Mouse (Mus musculus): ENCODE results near the gene Ccdc40. TPM values are rescaled to one million over a fixed set of nuclear protein-coding genes. Genes with fewer than 3 reads are reported as not detected.

Gene Ccdc40
- total RNA-seq, 2 experiments from 2014 or later, result 0.17 to 0.21 TPM

GRCm38 (mm10) chr11:119208870-119209370 lies 19.5 kb upstream of the Ccdc40 start:
- DNase-seq, result no peak

- DNase-seq, result peak; percentile 86 to 87
Measured at GRCm38 (mm10) chr11:119209371-119210025, 18.9 kb upstream of the Ccdc40 start.

GRCm38 (mm10) chr11:119210321-119211100 lies 17.9 kb upstream of the Ccdc40 start:
- DNase-seq, result peak; percentile 87 to 88

- no peak for DNase-seq
Measured at GRCm38 (mm10) chr11:119211604-119212309, 16.6 kb upstream of the Ccdc40 start.

GRCm38 (mm10) chr11:119213166-119213885 lies 15.0 kb upstream of the Ccdc40 start:
- no peak for DNase-seq

GRCm38 (mm10) chr11:119215038-119215904 lies 13.1 kb upstream of the Ccdc40 start:
- DNase-seq, result peak; percentile 75 to 85

- peak; percentile 82 to 84 for DNase-seq
Measured at GRCm38 (mm10) chr11:119215905-119216507, 12.4 kb upstream of the Ccdc40 start.

GRCm38 (mm10) chr11:119217861-119218260 lies 10.5 kb upstream of the Ccdc40 start:
- no peak for DNase-seq

GRCm38 (mm10) chr11:119219816-119220465 lies 8.4 kb upstream of the Ccdc40 start:
- DNase-seq, result peak; percentile 80 to 82

- no peak for DNase-seq
Measured at GRCm38 (mm10) chr11:119221812-119222510, 6.4 kb upstream of the Ccdc40 start.

- no peak for DNase-seq
Measured at GRCm38 (mm10) chr11:119223124-119223890, 5.1 kb upstream of the Ccdc40 start.

- DNase-seq, result no peak
Measured at GRCm38 (mm10) chr11:119224926-119225325, 3.4 kb upstream of the Ccdc40 start.

GRCm38 (mm10) chr11:119225634-119226033 lies 2.7 kb upstream of the Ccdc40 start:
- DNase-seq, result no peak

GRCm38 (mm10) chr11:119227591-119227990 lies 781 bp upstream of the Ccdc40 start:
- peak; percentile 49 to 54 for DNase-seq

GRCm38 (mm10) chr11:119228846-119229626 lies 664 bp downstream of the Ccdc40 start:
- DNase-seq, result peak; percentile 85

- no peak for DNase-seq
Measured at GRCm38 (mm10) chr11:119234770-119235169, 6.4 kb downstream of the Ccdc40 start.

- peak in 1 of 2 experiments; percentile 56 for DNase-seq
Measured at GRCm38 (mm10) chr11:119235596-119235995, 7.2 kb downstream of the Ccdc40 start.

GRCm38 (mm10) chr11:119236354-119236753 lies 8.0 kb downstream of the Ccdc40 start:
- no peak for DNase-seq

Measured in heart, adult 18-20 months (tissue).